Mouse (Mus musculus) spleen, adult 2 months (tissue): ENCODE data around the gene Gabpa.

ENCODE experiments used
- CTCF ChIP-seq: fragments of 200-500 bp; IDR thresholded peaks from 2 replicates; pipeline ENCODE4 v1.5.1; 2011; ENCODE audit warnings: mild to moderate bottlenecking, inconsistent platforms; ENCODE audit not compliant: insufficient read depth, insufficient read length, insufficient replicate concordance; ENCODE audit errors: extremely low read depth
- POLR2A ChIP-seq: fragments of 200-500 bp; IDR thresholded peaks from 2 replicates; pipeline ENCODE4 v1.6.1; 2011; ENCODE audit warnings: low read depth, low read length, inconsistent platforms

GRCm38 (mm10) chr16:84911477-84912165, 76.9 kb downstream of the Gabpa start:
- TF ChIP-seq CTCF = no peak
- no peak for TF ChIP-seq POLR2A
